9 mouse cellular contexts compared by ENCODE assay signal in the genomic region with DNA sequence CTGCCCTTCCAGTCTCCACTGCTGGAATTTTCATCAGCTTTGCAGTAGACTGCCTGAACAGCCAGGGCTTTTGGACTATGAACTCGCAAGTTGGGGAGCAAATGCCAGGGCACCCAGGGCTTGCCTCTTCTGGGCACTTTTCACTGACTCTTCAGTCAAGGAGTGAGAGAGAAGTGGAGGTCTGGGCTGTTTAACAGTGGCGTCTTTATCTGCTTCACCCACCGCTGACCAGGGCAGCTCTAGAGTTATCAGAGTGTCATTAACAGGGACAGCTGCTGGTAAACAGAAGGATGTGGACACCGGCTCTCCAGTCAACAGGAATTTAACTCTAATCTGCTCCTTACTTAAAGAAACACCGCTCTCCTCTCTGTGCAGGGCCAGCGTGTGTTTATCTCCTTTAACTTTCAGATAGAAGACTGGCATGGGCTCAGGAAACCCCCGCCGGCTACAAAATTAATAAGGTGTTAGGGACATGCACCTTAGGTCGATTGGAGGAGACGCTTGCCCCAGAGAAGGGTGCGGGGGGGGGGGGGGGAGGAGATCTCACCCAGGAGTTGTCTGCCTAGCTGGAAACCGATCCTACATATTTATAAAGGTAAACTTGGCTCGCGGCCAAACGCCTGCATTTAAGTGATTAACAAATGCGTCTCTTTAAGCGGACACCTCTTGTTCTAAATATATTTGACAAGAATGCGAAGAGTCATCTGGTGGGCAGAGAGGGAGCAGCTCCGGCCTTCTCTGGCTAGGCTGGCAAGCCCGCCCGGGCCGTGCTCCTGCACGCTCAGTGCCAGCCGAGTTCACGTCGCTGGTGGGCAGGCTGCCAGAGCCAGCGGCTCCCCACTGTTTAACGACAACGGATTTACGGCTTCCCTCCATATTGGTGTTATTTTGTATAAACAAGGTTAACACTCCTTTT.
DNase-seq lines count a peak whose midpoint lies in the region; ATAC-seq and TF ChIP-seq lines count a peak whose summit lies in the region.
"Had no signal": no experiment of that assay in that cellular context is flagged by ENCODE, and none has a peak within 500 bp of the region (broad histone marks: within the 10 kb centered on the region; RNA-seq: fewer than 3 reads in every experiment).

No protein-coding gene starts in this region.

- TF ChIP-seq EP300 in liver, embryonic 14.5 days (IDR thresholded peaks at IDR 0.05; ENCODE audit: low read depth): no peak

- H3K9me3 ChIP-seq in intestine, embryonic 15.5 days: no peaks in the 10 kb centered on the region
- no peaks in the 10 kb centered on the region for H3K9me3 ChIP-seq in liver, embryonic 14.5 days (ENCODE audit: control insufficient read depth, low read length)
- H3K9me3 ChIP-seq in neural tube, embryonic 12.5 days: no peaks in the 10 kb centered on the region

- peak overlapping the region; percentile 63 for H3K4me2 ChIP-seq in intestine, embryonic 15.5 days (replicated peaks)
- peak overlapping the region; percentile 52 for H3K4me2 ChIP-seq in liver, embryonic 14.5 days (ENCODE audit: low read depth)
- peak overlapping the region; percentile 59 for H3K4me2 ChIP-seq in neural tube, embryonic 12.5 days (replicated peaks)

- H3K36me3 ChIP-seq in intestine, embryonic 15.5 days: no peaks in the 10 kb centered on the region
- H3K36me3 ChIP-seq in liver, embryonic 14.5 days (replicated peaks; ENCODE audit: control insufficient read depth, insufficient read depth, low read depth): no peaks in the 10 kb centered on the region
- H3K36me3 ChIP-seq in neural tube, embryonic 12.5 days: no peaks in the 10 kb centered on the region

- H3K9ac ChIP-seq in intestine, embryonic 15.5 days: no peak overlapping the region
- H3K9ac ChIP-seq in liver, embryonic 14.5 days (replicated peaks): no peak overlapping the region
- no peak overlapping the region for H3K9ac ChIP-seq in neural tube, embryonic 12.5 days

- no peaks in the 10 kb centered on the region for H3K27me3 ChIP-seq in intestine, embryonic 15.5 days (replicated peaks)
- H3K27me3 ChIP-seq in liver, embryonic 14.5 days (ENCODE audit: control insufficient read depth, insufficient read depth, low read length): no peaks in the 10 kb centered on the region
- H3K27me3 ChIP-seq in neural tube, embryonic 12.5 days (replicated peaks): no peaks in the 10 kb centered on the region
- H3K27me3 ChIP-seq: Patski had no signal

- H3K4me1 ChIP-seq in intestine, embryonic 15.5 days (replicated peaks): peaks cover 23% of the 10 kb centered on the region
- no peaks in the 10 kb centered on the region; a peak in 2 of 4 replicates for H3K4me1 ChIP-seq in liver, embryonic 14.5 days (replicated peaks; ENCODE audit: control insufficient read depth in 2 of 2, insufficient read depth in 2 of 2, low read length in 1 of 2)
- H3K4me1 ChIP-seq in neural tube, embryonic 12.5 days: peaks cover 25% of the 10 kb centered on the region

- H3K27ac ChIP-seq in intestine, embryonic 15.5 days: peak overlapping the region; percentile 36; the same call in 1 of the 2 replicates
- H3K27ac ChIP-seq in liver, embryonic 14.5 days: no peak overlapping the region
- no peak overlapping the region for H3K27ac ChIP-seq in neural tube, embryonic 12.5 days

- no peak for TF ChIP-seq CTCF in liver, embryonic 14.5 days (IDR thresholded peaks at IDR 0.05; ENCODE audit: low read depth)

- peak overlapping the region; percentile 25 for H3K4me3 ChIP-seq in intestine, embryonic 15.5 days (replicated peaks)
- H3K4me3 ChIP-seq in liver, embryonic 14.5 days (ENCODE audit: insufficient read depth in 1 of 2, low read depth in 2 of 2, low read length in 2 of 2): no peak overlapping the region; a peak in 1 of 4 replicates
- peak overlapping the region; percentile 5; the same call in 1 of the 2 replicates for H3K4me3 ChIP-seq in neural tube, embryonic 12.5 days

- peak; percentile 59 for DNase-seq in ZHBTc4 (ENCODE audit: low read depth, low spot score)
- peak; percentile 79 to 82 for DNase-seq in cerebellum, postnatal 14 days
- peak; percentile 18 for DNase-seq in gastrocnemius, postnatal 25 days
- DNase-seq in liver, embryonic 14.5 days (ENCODE audit: low read depth in 3 of 3, low spot score in 3 of 3): no peak
- no peak for DNase-seq in layer of hippocampus, postnatal 36 days
- DNase-seq in spleen, postnatal 14 days (ENCODE audit: low spot score in 2 of 2): no peak

- WGBS in intestine, embryonic 15.5 days: 3% methylated on average over 30 of the region's 30 CpGs
- WGBS in liver, embryonic 14.5 days (ENCODE audit: insufficient replicate concordance): 4% methylated on average over 30 of the region's 30 CpGs
- 2% methylated on average over 30 of the region's 30 CpGs for WGBS in neural tube, embryonic 12.5 days

- peak; percentile 72 for ATAC-seq in intestine, embryonic 15.5 days
- no peak for ATAC-seq in liver, embryonic 14.5 days (ENCODE audit: insufficient read depth)
- peak; percentile 92 for ATAC-seq in neural tube, embryonic 12.5 days (ENCODE audit: low FRiP score, low read depth)
- ATAC-seq: Patski had no signal

Comparison
In these comparisons a context has a peak if more than half of its experiments do, and no peak if none do; other contexts are left out.
1. DNase-seq: peak in ZHBTc4 (single experiment), cerebellum, postnatal 14 days (2 of 2) and gastrocnemius, postnatal 25 days (single experiment); none in liver, embryonic 14.5 days (0 of 3), layer of hippocampus, postnatal 36 days (0 of 2) and spleen, postnatal 14 days (0 of 2).
2. H3K4me3 ChIP-seq: peak in intestine, embryonic 15.5 days (single experiment) and neural tube, embryonic 12.5 days (single experiment); none in liver, embryonic 14.5 days (0 of 2).
3. Peak in every context shown above with its lines, with median percentiles within 50 percentile points of each other: H3K4me2 ChIP-seq.